Comparison of ENCODE assay signal across 12 mouse cellular contexts in genomic region chr11:72845526-72845925, GRCm38 (mm10).
"Had no signal": no experiment of that assay in that cellular context is flagged by ENCODE, and none has a peak within 500 bp of the region (broad histone marks: within the 10 kb centered on the region; RNA-seq: fewer than 3 reads in every experiment).

No protein-coding gene starts in this region.

- H3K9ac ChIP-seq: liver, embryonic 13.5 days; midbrain, embryonic 13.5 days had no signal

- DNase-seq: kidney, adult 2 months; kidney, postnatal 25 days; layer of hippocampus, postnatal 36 days; liver, embryonic 13.5 days; lung, adult 2 months; thymus, adult 18-20 months; thymus, postnatal 4 days had no signal

- H3K9me3 ChIP-seq: liver, embryonic 13.5 days; midbrain, embryonic 13.5 days had no signal

- ATAC-seq: intestine, postnatal 0 days; midbrain, embryonic 13.5 days; midbrain, embryonic 16.5 days had no signal

- H3K27me3 ChIP-seq: liver, embryonic 13.5 days; midbrain, embryonic 13.5 days had no signal

- H3K27ac ChIP-seq: kidney, postnatal 0 days; left cerebral cortex, adult 2 months; liver, embryonic 13.5 days; midbrain, embryonic 13.5 days had no signal

- H3K4me2 ChIP-seq: liver, embryonic 13.5 days; midbrain, embryonic 13.5 days had no signal

- H3K4me1 ChIP-seq: liver, embryonic 13.5 days; midbrain, embryonic 13.5 days had no signal

- H3K4me3 ChIP-seq: left cerebral cortex, adult 2 months; liver, embryonic 13.5 days; midbrain, embryonic 13.5 days had no signal
